Mouse (Mus musculus) MN1 (cell line): ENCODE results near the gene Gm4131.
A peak's percentile ranks its signal among the peaks of the same experiment; 100 is the strongest.
"Not testable (repeated sequence)": the region's sequence is repeated elsewhere in the genome, so short reads cannot be mapped to it uniquely, and the experiment has no call there.

Experiments used
- DNase-seq: peaks from one replicate; pipeline ENCODE4 v3.0.0-alpha.2; 2016; ENCODE audit warnings: low spot score

Gm4131 gene

DNA sequence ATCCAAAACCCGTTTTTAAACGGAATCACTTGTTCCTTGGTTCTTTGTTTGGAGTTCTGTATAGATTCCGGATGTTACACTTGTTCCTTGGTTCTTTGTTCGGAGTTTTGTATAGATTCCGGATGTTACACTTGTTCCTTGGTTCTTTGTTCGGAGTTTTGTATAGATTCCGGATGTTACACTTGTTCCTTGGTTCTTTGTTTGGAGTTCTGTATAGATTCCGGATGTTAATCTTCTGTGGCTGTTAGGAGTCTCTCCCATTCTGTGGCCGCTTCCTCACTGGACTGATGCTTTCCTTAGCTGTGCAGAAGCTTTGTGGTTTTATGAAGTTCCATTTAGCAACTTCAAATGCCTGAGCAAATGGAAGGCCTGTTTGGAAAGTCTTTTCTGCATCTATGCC, at the start of gene Gm4131:
Gene Gm4131, minus strand, starts transcription at position 101 of the 400 bp plus-strand sequence.
- DNase-seq: not testable (repeated sequence)

DNA sequence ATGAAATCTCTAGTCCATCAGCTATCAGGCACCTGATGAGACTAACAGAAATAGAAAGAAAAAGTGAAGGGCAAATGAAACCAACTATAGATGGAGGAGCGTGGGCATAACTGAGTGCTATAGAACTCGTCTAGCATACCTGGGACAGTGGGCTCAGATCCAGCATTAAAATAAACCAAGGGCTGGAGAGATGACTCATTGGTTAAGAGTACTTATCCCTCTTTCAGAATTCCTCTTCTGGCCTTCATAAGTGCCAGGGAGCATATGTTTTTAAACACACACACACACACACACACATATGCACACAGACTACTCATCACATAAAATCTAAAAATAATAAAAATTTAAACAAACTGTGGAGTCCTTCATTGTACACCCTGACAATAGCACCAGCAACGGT, 43.2 kb upstream of the Gm4131 start:
- DNase-seq: no peak

DNA sequence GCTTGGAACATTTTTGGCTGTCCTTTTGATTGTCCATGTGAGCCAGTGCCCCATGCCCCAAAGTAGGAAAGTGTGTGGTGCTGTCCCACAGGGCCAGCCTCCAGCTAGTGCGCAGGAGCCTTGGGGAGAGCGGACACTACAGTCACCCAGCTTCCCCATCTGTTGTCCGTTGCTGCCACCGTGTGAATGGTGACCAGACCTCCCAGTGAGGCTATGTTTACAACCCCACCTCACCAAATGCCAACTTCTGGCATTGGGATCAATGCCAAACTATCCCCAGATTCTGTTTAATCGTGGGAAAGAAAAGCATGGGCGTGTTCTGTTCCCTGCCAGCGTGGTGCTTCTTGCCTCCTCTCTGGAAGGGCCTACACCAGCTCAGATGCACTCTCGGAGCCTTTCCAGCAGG, 41.1 kb upstream of the Gm4131 start:
- no peak for DNase-seq

DNA sequence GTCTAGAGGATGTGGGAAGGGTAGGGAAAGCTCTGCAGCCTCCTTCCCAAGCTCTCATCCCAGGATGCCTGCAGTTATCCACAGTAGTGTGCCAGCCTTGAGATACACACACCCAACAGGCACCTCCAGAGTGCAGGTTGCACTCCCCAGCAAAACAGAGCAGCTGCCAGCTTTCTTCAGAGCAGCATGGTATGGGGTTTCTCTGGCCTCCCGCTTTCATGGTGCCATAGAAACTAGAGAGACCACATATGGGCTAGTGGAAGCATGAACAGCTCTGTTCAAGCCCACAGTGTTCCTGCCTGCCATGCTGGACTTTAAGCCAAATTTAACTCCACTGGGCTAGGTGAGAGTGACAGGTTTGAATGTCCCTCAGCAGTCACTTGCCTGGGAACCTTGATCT, 36.1 kb upstream of the Gm4131 start:
- DNase-seq: no peak

DNA sequence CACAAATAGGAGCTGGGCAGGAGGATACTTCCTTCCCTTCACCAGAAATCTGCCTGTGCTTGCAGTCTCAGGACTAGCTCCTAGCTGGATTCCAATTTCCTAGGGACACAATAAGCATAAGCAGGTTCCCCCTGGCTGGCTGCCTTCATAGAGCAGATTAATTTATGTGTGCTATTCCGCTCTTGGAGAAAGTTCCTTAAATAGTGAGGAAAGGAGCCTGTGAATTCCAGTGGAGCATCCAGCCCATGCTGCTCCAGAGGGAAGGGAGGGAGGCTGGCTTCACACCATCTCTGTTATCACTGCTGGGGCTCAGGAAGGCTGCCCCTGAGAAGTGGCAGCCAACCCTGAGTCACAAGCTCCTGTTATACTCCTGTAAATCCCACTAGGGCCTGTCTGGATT, 35.5 kb upstream of the Gm4131 start:
- no peak for DNase-seq

DNA sequence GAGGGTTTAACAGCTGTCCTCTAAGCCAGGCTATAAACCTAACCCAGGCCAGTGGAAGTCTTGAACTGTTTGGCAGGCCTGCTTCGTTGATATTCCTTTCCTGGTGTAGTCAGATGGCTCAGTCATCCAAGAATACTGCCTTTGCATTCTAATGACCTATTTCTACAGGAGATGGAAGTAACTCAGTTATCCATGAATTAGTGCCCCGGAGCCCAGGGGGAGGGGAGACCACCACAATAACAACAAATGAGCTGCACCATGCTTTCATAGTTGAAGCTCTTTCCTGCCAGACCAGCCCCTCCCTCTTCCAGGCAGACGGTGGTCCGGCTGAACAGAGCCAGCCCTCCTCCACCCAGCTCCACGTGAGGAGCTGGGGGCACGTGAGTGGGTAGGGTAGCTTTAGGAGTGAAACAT, 33.4 kb upstream of the Gm4131 start:
- no peak for DNase-seq

DNA sequence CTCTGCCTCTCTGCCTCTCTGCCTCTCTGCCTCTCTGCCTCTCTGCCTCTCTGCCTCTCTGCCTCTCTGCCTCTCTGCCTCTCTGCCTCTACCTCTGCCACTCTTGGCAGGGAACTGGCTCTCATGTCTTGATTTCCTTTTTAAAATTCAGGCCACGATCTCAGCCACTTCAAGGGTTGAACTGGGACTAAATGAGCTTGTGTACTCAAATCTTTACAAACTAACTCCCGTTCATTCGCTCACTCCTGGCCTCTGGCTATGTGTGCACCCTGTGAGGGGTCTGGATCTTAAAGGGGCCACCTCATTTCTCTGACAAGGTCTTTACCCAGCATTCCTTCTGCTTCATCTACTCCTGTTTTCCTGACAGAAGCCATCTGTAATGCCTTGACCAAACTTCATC, 18.6 kb upstream of the Gm4131 start:
- no peak for DNase-seq

DNA sequence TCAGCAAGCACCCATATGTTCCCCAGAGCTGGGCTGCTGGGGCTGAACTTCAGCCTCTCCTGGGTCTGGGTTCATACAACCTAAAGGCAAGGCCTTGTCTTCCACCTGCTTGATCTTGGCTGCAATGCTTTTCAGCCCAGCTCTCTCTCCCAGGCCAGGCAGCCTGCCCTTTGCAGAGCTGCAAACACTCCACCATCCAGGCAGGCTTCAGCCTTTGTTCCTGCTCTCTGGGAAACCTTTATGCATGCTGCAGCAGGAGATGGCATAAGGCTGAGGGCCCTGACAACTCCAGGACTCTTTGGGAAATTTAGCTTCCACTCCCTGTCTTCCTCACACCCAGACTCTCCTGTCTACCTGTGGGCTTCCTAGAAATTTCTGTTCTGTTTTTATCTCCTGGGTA, 17.9 kb upstream of the Gm4131 start:
- no peak for DNase-seq

DNA sequence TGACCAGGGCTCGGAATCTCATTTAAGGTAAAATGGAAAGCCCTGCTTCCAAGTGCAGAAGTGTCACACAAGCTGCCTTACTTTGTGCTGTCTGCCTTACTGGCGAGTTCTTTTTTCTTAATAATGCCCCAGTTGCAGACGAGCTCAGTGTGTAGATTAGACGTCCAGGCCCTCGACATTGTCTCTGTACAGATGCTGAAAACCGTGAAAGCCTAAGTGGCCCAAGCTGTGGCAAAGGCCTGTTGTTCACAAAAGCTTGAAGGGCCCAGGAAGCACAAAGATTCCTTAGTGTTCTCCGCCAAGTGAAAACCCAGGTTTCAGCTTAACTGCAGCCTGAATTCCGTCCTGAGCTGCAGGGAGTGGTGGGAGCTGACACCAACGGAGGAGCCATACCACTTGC, 15.0 kb upstream of the Gm4131 start:
- DNase-seq: no peak

DNA sequence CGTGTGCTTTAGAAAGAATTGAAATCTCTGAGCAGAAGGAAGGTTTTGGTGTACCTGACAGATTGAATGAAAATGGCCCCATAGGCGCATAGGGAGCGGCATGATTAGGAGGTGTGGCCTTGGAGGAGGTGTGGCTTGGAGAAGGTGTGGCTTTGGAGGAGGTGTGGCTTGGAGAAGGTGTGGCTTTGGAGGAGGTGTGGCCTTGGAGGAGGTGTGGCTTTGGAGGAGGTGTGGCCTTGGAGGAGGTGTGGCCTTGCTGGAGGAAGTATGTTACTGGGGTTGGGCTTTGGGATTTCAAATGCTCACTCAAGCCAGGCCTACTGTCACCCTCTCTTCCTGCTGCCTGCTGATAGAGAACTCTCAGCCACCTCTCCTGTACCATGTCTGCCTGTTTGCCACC, 14.2 kb upstream of the Gm4131 start:
- no peak for DNase-seq

DNA sequence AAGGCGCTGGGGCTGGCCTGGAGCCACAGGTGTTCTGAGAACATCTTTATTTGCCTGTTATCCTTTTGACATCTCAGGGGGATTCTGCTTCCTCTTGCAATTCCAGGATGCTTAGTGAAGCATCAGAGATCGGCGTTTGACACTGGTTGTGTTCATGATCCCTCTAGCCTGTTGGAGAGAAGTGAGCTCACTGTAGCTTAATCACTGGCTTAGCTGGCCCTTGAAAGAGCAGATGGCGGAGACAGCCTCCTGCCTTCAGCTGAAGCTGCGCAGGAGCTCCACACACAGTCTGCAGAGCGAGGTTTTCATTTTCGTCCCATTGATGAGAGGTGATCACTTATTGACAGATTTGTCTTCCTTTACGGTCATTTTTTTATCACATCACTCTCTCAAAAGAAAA, 9.1 kb upstream of the Gm4131 start:
- DNase-seq: no peak

DNA sequence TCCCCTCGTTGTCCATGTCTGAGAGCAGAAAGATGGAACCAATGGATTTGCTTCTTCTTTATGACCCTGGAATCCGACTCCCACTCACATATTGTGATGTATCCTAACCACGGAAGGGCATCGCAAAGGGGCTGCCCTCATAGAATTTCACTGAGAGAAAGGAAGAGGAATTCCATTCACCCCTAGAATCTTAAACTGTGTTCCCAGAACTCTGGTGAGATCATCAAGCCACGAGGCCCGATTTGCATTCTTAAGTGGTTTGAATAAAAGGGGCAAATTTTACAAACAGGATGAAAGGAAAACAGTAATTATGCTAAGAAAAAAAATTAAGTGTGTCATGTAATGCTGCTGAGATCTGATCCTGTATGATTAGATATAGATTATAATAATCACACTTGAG, 8.2 kb upstream of the Gm4131 start:
- no peak for DNase-seq

DNA sequence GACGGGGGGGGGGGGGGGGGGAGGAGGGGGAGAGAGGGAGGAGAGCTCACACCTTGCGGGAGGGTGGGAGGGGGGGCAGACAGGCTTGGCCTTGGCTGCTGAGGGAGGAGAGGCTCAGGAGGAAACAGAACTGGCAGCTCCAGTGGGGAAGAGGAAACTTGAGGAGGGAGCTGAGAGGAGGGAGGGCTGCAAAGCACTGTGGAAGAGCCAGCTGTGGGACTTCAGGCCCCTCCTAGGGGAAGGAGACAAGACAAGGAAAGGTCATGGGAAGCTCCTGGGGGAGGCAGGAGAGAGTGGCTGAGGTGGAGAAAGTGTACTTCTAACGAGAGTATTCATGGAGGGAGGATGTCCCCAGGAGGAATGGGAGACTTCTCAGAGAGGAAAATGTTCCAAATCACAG, 6.7 kb upstream of the Gm4131 start:
- no peak for DNase-seq

DNA sequence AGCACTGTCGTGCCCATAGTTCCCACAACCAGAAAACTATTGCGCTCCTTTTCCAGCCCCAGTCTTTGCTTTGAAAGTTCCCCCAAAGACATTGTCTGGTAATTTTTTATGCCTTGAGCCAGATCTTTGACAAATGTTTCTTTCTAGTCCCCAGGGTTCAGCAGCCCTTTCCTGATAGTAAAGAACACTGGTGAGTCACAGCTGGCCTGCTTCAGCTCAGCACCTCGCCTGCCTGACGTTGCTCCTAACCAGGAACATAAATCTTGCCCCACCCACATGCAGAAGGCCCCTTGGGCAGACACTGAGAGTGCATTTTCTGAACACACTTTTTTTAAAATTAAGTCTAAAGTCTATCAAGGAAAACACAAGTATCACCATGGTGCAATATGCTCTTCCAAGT, 3.6 kb upstream of the Gm4131 start:
- DNase-seq: peak; percentile 72

DNA sequence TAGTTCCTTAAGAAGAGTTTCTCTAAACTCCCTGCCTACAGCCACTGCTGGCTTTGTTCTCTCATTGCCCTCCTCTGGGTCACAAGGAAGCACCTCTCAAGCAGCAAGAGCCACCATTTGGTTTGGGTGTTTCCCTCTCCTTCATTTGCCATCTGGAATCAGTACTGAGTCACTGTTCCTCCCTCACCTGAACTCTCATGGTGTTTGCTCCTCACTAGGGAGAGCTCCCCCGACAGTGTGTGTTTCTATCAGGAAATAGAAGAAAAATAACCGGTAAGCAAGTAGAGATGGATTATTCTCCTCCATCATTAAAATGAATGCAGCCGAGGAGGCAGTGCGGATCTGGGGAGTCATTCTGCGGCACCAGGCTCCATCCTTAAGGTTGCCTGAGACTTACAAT, 2.7 kb upstream of the Gm4131 start:
- DNase-seq: no peak

DNA sequence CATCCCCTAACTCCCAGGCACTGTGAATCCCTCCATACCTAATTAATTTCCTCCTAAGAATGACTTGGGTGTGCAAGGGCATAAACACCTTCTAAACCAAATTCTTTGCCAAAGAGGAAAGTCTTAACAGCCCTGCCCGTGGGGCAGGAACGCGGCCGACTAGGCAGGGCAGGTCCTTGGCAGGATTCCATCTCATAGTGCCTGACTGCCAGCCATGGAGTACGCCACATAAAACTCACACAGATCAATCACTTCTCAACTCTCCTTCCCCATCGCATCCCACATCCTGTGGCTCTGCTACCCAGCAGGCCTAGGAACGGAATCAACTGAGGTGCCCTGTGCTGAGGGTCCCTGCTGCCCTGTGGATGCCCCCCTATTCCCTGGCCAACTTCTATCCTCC, 3.0 kb downstream of the Gm4131 start:
- DNase-seq: no peak

DNA sequence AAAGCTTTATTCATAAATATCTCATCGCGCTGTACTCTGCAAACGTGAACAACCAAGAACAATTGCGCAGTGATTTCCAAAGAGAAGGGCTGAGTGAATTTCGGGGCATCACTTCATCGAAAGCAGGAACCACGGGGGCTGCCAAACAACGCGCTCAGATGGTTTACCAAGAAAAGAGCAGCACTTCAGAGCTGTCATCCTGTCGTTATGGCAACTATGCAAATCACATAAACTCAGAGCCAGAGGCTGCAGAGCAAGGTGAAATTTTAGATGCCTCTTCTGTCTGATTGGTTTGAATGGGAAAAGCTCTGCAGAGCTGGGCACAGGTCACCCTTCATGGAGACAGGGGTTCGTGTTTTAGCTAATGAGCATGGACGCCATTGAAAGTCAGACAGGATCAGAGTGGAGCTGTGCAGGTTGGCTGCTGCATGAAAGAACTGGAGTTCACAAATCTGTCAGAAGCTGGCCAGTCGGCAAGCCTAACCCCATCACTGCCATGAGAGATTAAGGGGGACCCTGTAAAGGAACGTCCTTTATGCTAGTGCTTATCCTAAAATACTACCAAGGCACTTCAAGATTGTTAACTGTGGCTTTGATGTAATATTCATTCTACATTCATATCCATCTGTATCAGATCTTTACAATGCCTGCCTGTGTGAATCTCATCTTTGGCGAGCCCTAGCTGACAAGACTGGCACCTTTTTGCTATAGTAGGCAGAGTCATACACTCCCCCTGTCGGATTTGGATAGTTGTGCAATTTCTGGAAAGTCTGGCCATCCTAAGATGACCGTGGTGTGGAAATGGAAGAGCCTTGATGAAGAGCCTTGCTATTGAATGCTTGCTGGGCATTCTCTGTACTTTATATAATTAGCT, 4.6 kb downstream of the Gm4131 start:
- DNase-seq: no peak

DNA sequence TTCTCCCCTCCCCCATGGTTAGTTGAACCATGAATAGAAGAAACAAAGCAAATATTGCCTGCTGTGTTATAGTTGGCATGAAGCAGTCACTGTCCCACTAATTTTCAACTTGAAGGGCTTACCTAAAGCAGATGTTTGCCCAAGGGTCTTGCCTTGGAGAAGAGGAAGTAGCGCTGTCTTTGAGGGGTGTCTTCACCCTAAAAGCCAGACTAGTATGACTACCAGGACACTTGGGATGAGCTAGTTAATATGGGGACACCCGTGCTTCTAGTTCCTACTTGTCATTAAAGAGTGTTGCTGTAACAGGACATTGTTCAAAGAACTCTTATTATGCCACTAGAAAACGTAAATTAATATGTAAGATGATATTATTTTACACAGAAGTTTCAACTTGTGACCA, 9.6 kb downstream of the Gm4131 start:
- DNase-seq: no peak

DNA sequence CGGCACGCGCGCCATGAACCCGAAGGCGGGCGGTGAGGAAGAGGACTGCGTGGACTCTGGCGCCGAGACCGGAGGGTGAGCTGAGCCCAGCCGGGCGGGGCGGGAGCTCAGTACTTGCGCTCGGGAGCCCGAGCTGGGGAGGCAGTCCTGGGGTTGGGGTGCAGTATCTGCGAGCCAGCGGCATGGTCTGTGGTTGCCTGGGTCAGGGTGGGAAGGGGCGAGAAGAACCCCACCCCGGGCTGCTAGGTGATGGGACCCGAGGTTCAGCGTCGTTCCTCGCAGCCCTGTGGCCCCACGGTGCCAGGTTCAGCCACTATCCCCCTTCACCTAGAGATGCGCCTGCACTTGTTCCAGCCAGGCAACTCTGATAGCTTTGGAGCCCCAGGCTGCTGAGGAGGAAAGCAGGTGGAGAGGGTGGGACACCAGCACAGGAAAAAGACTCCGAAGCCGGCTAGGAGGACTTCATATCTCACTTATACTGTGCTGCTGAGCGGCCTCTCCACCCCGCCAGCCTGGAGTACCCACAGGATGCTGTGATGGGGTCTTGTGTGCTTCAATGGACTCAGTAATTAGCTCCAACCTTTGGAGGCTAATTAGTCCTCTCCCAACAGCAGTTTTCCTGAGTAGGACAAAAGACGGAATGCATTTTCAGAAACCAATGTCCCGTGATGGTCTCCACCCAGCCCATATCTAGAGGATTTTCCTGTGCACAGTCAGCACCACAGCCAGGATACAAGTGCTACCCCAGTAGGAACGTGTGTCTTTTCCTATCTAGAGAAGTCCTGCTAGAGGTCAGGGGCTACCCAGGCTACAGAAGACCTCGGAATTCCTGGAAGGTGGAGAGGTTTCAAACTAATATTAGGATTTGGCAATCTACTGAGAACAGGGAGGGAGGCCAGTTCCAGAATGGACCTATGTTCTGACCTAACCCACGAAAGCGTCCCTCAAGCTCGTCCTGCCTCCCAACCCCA, 10.6 kb downstream of the Gm4131 start:
- DNase-seq: no peak

DNA sequence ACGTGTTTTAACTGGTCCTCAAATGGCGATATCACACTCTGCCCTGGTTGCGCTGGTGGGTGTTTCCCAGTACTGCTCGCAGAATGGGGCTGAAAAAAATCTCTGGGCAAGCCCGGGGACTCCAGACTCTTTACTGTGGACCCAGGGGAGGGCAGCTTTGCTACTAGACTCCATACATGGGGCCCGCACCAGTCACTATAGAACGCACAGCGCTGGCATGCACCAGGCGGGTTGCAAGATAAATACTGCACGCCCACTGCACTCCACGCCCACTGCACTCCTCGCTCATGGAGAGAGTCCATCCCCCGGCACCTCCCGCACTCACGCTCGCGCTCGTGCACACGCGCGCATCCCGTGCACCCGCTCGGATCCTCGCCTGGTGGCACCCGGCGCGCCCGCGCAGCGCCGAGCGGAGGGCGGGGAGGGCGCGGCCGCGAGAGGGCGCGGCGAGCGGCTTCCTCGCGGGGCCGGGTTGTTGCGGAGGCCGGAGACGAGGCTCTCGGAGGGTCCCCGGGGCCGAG, 11.4 kb downstream of the Gm4131 start, which contains the start of gene Fam124a:
Gene Fam124a, plus strand, starts transcription at position 429 of the 521 bp plus-strand sequence.
- DNase-seq: peak; percentile 92

DNA sequence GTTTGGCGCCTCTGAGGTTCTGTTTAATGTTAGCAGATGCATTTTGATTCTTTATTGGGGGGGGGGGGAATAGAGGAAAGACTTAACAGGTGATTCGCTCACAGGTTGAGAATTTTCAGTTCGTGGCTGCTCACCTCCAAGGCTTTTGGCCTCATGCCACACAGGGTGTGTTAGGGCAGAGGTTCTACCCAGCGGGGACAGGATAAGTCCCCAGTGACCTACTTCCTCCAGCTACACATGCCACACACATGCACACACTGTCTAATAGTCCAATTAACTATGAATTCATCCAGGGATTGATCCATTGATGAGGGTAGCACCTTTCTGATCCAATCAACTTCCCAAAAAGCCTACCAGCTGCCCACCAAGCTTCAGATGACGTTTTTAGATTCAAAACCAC, 12.9 kb downstream of the Gm4131 start:
- no peak for DNase-seq

DNA sequence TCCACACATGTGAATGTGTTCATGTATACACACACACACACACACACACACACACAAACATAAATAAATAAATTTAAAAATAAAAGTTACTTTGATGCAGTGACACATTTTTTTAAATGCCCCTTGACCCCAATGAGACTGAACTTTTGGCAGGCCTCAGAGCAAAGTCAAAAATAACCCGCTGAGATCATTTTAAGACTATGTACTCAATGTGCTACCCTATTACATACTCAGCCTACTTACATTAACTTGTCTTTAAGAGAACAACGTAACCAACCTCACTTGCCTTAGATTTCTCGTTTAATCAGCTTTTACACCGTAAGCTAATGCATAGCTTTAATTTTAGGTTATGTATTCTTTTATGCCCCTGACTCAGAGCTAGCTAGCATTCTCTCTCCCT, 13.9 kb downstream of the Gm4131 start:
- DNase-seq: no peak

DNA sequence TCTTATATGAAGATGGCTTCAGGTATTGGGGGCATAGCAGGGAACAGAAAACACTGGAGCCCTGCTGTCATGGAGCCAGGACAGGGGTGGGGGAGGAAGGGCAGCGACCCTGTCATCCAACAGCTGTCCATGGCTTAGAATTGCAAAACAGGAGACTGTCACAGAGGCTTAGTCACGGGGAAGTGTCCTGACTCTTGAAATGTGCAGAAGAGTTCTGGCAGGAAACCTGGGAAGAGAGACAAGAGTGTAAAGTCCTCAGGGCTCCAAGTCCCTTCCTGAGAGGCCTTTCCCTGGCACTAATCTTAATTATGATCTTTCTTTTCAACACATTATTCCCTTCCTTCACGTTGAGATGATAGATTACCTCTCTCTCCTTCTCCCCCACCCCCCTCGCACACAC, 16.6 kb downstream of the Gm4131 start:
- DNase-seq: no peak
